Mouse (Mus musculus) midbrain, embryonic 11.5 days (tissue): ENCODE results near the gene Jmy. TPM values are rescaled to one million over a fixed set of nuclear protein-coding genes. Genes with fewer than 3 reads are reported as not detected.
"Not testable (repeated sequence)": the region's sequence is repeated elsewhere in the genome, so short reads cannot be mapped to it uniquely, and the experiment has no call there.

Experiments used
- ATAC-seq: fragments of 200-750 bp; cut with Nextera tagmentation; 2 replicates; pipeline ENCODE4 v1.8.0; 2017; ENCODE audit warnings: moderate TSS enrichment, moderate library complexity; ENCODE audit not compliant: low FRiP score
- DNase-seq: peaks from one replicate; pipeline ENCODE4 v3.0.0; 2015; ENCODE audit warnings: low spot score; ENCODE audit errors: missing footprints
- H3K27ac ChIP-seq: fragments of 300-500 bp; sonication (generic); 2 replicates; pipeline ENCODE4 v1.5.1; 2014; ENCODE audit warnings: low read depth, low read length
- H3K27me3 ChIP-seq: fragments of 300-500 bp; sonication (generic); 2 replicates; pipeline ENCODE4 v1.6.1; 2014; ENCODE audit warnings: mild to moderate bottlenecking, low read length, moderate library complexity, mixed read lengths; ENCODE audit not compliant: control insufficient read depth, insufficient read depth
- H3K36me3 ChIP-seq: fragments of 300-500 bp; sonication (generic); 2 replicates; pipeline ENCODE4 v1.6.1; 2014; ENCODE audit warnings: mild to moderate bottlenecking, low read length, moderate library complexity, mixed read lengths; ENCODE audit not compliant: control insufficient read depth, insufficient read depth
- H3K4me1 ChIP-seq: fragments of 300-500 bp; sonication (generic); 2 replicates; pipeline ENCODE4 v1.6.1; 2014; ENCODE audit warnings: low read length; ENCODE audit not compliant: control insufficient read depth, insufficient read depth
- H3K4me2 ChIP-seq: fragments of 300-500 bp; sonication (generic); 2 replicates; pipeline ENCODE4 v1.6.1; 2014; ENCODE audit warnings: mild to moderate bottlenecking, moderate library complexity
- H3K4me3 ChIP-seq: fragments of 300-500 bp; sonication (generic); 2 replicates; pipeline ENCODE4 v1.5.1; 2014; ENCODE audit warnings: low read depth, low read length
- H3K9ac ChIP-seq: fragments of 300-500 bp; sonication (generic); 2 replicates; pipeline ENCODE4 v1.6.1; 2014; ENCODE audit warnings: low read length
- H3K9me3 ChIP-seq: fragments of 300-500 bp; sonication (generic); 2 replicates; pipeline ENCODE4 v1.6.1; 2016; ENCODE audit warnings: low read length; ENCODE audit not compliant: control insufficient read depth
- WGBS: fragments of 180-500 bp; shearing (Covaris S2); extraction: QIAGEN DNeasy Blood & Tissue Kit; methylation state at CpG from one replicate; pipeline ENCODE4 v1.1.7; 2014; 5-methylcytosine and 5-hydroxymethylcytosine counted together
- polyA plus RNA-seq: library from polyadenylated mRNA; unstranded; fragments of >200 nt; fragmentation: Nextera tagmentation; extraction: Ambion mirVana; gene quantifications from 2 replicates; pipeline ENCODE4 v1.2.1, GENCODE M21; 2014

Gene Jmy
- polyA plus RNA-seq, 1 experiment from 2014 or later, result 3.5 TPM

DNA sequence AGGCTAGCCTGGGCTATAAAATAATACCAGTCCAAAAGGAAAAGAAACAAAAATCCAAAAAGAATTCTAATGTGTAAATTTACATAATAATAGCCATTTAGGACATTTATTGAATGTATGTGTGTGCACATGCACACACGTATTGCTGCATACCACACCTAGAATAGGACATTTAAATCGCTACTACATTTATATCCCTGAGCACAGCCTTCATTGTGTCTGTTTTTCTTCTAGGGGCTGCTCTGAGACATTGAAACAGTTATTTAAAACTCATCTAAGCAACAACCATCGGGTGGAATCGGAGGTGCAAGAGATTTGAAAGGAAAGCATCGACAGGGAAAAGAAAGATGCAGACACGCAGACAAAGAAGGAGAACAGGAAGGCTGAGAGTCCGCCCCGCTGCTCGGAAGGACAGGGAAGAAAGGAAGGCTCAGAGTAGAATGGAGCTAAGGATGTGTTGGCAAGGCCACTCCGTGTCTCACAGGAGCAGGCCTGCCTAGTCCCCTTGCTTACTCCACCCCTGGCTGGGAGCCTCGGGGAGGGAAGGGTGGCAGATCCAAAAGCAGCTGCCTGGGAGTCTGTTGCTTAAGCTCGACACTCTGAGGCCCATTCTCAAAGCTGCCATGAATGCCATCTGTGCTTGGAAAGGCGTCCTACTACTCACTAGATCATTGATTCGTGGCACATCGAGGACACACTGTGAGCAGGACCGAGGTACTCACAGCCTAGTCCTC, 11.0 kb upstream of the Jmy start:
- no peaks in the 10 kb centered on the region for H3K27me3 ChIP-seq
- no peak overlapping the region for H3K27ac ChIP-seq
- 60% methylated on average over 16 of the region's 16 CpGs for WGBS
- H3K9ac ChIP-seq, result peak overlapping the region; percentile 24; the same call in 1 of the 2 replicates
- no peaks in the 10 kb centered on the region for H3K36me3 ChIP-seq
- H3K4me2 ChIP-seq, result no peak overlapping the region
- H3K4me3 ChIP-seq, result no peak overlapping the region
- ATAC-seq (no peak), DNase-seq (peak; percentile 87)
- H3K4me1 ChIP-seq, result no peaks in the 10 kb centered on the region
- no peaks in the 10 kb centered on the region for H3K9me3 ChIP-seq

DNA sequence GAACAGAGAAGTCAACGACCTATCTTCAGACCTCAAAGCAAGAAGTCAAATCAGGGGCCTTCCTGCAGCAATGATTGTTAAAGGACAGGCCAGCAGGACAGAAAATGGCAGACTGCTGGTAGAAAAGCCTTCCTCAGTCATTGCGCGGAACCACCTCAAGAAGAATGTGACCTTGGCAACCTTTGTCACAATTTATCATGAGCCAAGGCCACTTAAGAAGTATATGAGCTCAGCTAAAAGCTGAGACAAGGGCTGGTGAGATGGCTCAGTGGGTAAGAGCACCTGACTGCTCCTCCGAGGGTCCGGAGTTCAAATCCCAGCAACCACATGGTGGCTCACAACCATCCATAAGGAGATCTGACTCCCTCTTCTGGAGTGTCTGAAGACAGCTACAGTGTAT, 7.3 kb upstream of the Jmy start:
- not testable (repeated sequence) for DNase-seq, H3K9me3 ChIP-seq, H3K27me3 ChIP-seq, H3K36me3 ChIP-seq, H3K27ac ChIP-seq, H3K4me2 ChIP-seq, H3K4me1 ChIP-seq, H3K4me3 ChIP-seq, ATAC-seq, H3K9ac ChIP-seq
- 91% methylated on average over 5 of the region's 5 CpGs for WGBS

DNA sequence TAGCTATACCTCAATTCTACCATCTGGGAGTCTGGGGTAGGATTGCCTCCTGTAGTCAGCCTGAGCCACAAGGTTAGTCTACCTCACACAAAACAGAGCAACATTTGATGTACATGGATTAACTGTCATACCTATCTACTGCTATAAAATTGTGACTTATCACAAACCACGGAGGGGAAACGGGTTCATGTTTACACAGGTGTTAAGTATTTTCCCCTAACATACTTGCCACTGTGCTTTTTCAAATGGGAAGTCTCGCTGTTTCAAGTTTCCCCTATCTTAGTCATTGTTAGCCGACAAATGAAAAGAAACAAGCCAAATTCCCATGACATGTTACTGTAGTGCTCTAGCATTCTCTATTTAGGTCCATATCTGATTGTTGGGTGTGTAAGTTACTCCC, 2.1 kb upstream of the Jmy start:
- H3K4me2 ChIP-seq, result no peak overlapping the region
- H3K4me1 ChIP-seq, result peaks cover 9% of the 10 kb centered on the region
- no peaks in the 10 kb centered on the region for H3K9me3 ChIP-seq
- 79% methylated on average over 4 of the region's 4 CpGs for WGBS
- ATAC-seq (no peak), DNase-seq (no peak)
- no peak overlapping the region for H3K27ac ChIP-seq
- H3K9ac ChIP-seq, result no peak overlapping the region
- no peaks in the 10 kb centered on the region for H3K27me3 ChIP-seq
- H3K4me3 ChIP-seq, result no peak overlapping the region
- no peaks in the 10 kb centered on the region for H3K36me3 ChIP-seq

DNA sequence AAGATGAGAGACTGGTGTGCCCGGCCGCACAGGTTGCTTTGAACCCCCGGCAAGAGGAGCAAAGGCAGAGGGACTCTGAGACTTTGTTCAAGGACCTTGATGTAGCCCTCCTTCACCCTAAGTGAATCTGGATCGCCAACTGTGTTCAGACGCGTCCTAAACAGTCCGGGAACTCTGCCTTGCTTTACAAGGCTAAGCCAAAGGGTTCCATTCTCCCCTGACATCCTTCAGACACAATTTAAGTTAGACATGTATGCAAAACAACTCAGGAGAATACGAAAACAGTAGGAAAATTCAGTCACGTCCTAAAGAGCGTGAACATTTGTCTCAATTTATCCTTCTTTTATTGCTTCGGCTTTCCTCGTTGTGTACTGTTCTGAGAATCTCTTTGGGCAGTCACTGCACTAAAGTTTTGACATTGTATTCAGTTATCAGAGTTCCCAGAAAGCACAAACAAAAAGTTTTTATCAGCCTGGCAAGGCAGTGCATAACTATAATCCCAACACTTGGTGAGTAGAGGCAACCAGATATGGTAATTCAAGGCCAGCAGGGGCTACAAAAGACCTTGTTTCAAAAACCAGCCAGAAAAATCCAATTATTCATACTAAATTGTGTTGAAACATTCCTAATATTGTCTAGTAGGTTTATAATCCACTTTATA, 495 bp upstream of the Jmy start:
- H3K27me3 ChIP-seq, result no peaks in the 10 kb centered on the region
- H3K36me3 ChIP-seq, result no peaks in the 10 kb centered on the region
- H3K4me2 ChIP-seq, result peak overlapping the region; percentile 87
- H3K27ac ChIP-seq, result peak overlapping the region; percentile 57; the same call in 1 of the 2 replicates
- H3K9ac ChIP-seq, result peak overlapping the region; percentile 93
- no peaks in the 10 kb centered on the region for H3K9me3 ChIP-seq
- ATAC-seq (no peak), DNase-seq (no peak)
- H3K4me3 ChIP-seq, result peak overlapping the region; percentile 94
- peaks cover 9% of the 10 kb centered on the region for H3K4me1 ChIP-seq
- 13% methylated on average over 12 of the region's 12 CpGs for WGBS

DNA sequence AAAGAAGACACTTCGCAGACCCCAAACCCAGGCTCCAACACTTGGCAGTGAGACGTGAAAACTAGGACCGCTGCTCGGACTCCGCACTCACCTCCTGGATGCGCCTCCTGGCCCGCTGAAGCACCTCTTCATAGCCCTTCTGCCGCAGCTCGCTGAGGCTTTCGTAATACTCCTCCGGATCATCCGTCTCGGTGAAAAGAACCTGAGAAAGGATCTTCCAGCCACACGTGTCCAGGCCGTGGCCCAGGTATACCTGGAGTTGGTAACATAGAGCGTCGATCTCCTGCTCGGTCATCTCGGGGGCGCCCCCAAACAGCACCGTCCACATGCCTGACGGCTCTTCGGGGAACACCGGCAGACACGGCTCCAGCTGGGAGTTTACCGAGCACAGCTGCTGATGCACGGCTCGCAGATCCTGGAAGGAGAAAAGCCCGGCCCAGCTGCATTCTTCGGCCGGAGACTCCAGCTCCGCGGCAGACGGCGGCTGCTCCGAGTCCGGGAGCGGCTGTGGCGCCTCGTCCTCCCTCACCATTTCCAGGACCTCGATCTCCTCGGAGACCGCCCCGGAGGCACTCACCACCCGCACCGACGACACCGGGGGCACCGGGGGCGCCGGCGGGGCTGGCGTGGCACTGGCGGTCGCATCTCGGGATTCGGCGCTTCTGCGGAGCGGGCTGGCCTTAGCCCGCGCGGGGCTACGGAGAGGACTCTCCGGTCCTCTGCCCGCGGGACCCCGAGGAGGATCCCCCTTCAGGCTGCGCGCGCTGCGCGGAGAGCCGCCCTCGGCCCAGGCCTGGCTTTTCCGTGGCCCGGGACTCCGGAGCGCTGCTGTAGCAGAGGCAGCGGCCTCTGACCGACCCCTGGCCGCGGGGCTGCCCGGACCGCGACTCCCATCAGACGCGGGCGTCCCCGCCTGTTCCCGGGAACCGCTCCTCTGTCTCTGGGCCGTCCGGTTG, 1.1 kb downstream of the Jmy start:
- H3K27ac ChIP-seq, result peak overlapping the region; percentile 90
- peak overlapping the region; percentile 94 for H3K4me3 ChIP-seq
- WGBS, result under 1% methylated on average over 86 of the region's 94 CpGs
- H3K4me1 ChIP-seq, result peaks cover 9% of the 10 kb centered on the region
- no peaks in the 10 kb centered on the region for H3K36me3 ChIP-seq
- peak; percentile 63 for ATAC-seq
- no peaks in the 10 kb centered on the region for H3K27me3 ChIP-seq
- H3K4me2 ChIP-seq, result peak overlapping the region; percentile 87
- DNase-seq, result peak; percentile 93
- H3K9ac ChIP-seq, result peak overlapping the region; percentile 93
- no peaks in the 10 kb centered on the region for H3K9me3 ChIP-seq

DNA sequence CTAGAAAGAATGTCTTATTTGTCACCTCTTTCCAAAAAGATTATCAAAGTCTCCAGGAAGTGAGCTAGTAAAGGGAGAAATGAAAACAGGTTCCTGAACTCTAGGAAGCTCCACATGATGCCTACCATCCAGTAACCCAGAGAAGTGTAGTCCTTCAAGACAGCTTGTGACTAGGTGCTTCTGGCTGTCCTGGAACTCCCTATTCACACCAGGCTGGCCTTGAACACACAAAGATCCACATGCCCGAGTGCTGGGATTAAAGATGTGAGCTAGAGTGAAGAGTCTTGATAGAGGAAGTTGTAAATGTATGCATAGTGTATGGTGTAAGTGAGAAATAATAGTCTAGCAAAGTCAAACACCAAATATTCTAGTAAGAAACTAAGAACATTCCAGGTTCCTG, 2.6 kb downstream of the Jmy start:
- no peak overlapping the region for H3K27ac ChIP-seq
- H3K9ac ChIP-seq, result no peak overlapping the region; the same call in 1 of the 2 replicates
- H3K27me3 ChIP-seq, result no peaks in the 10 kb centered on the region
- peak overlapping the region; percentile 87 for H3K4me2 ChIP-seq
- DNase-seq, result no peak
- H3K4me1 ChIP-seq, result peaks cover 9% of the 10 kb centered on the region
- no peaks in the 10 kb centered on the region for H3K9me3 ChIP-seq
- WGBS, result 4% methylated on average over 1 of the region's 1 CpGs
- no peak overlapping the region; the same call in 1 of the 2 replicates for H3K4me3 ChIP-seq
- no peak for ATAC-seq
- no peaks in the 10 kb centered on the region for H3K36me3 ChIP-seq

DNA sequence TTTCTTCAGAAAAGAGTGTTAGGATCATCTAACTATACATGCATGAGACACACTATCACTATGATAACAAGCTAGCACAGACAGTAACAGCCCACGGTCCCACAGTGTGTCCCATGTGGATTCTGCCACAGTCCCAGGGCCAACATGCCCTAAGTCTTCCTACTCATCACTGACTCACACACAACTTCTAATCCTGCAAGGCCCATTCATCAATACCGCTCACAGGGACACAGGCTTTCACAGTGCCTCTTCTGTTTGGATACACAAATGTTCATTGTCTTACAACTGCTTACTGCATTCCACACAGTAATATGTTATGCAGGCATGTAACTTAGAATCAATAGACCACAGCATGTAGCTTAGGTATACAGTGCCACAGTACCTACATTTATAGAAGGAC, 11.1 kb downstream of the Jmy start:
- Histone ChIP-seq H3K27me3 (no peaks in the 10 kb centered on the region), H3K4me1 (no peaks in the 10 kb centered on the region), H3K9me3 (no peaks in the 10 kb centered on the region), H3K4me2 (no peak overlapping the region), H3K36me3 (no peaks in the 10 kb centered on the region), H3K27ac (no peak overlapping the region), H3K4me3 (no peak overlapping the region), H3K9ac (no peak overlapping the region)
- 87% methylated on average over 2 of the region's 2 CpGs for WGBS
- ATAC-seq (no peak), DNase-seq (no peak)

DNA sequence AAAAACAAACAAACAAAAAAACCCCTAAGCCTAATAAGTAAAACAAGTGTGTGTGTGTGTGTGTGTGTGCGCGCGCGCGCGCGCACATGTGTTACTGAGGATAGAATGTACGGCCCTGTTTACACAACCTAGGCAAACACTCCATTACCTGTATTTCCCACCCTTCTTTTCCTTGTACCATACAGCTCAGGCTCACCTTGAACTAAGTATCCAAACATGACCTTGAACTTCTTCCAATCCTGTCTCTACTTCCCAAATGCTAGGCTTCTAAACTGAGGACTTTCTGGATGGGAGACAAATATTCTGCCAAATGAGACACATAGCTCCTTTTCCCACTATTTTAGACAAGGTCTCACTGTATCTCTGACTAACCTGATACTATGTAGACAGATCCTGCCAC, 11.9 kb downstream of the Jmy start:
- ATAC-seq, result no peak

More for the DNA sequence above, 11.9 kb downstream of the Jmy start:
- Histone ChIP-seq H3K4me3 (no peak overlapping the region), H3K4me2 (no peak overlapping the region), H3K9me3 (no peaks in the 10 kb centered on the region), H3K4me1 (no peaks in the 10 kb centered on the region), H3K9ac (no peak overlapping the region), H3K36me3 (no peaks in the 10 kb centered on the region), H3K27me3 (no peaks in the 10 kb centered on the region), H3K27ac (no peak overlapping the region)
- DNase-seq, result no peak
- WGBS, result 99% methylated on average over 8 of the region's 8 CpGs
